Mouse (Mus musculus): ENCODE measurements around the gene Zfp882. TPM values are rescaled to one million over a fixed set of nuclear protein-coding genes. Genes with fewer than 3 reads are reported as not detected.

The Zfp882 gene
- polyA plus RNA-seq, 1 experiment from 2014 or later: 7.3 TPM

- no peak overlapping the region for H3K4me2 ChIP-seq (replicated peaks; ENCODE audit: low read depth, low read length)
- no peak overlapping the region for H3K4me3 ChIP-seq (ENCODE audit: low read depth, low read length)
- H3K36me3 ChIP-seq (ENCODE audit: control insufficient read depth, insufficient read depth, low read length): peaks cover 28% of the 10 kb centered on the region
- ATAC-seq (ENCODE audit: insufficient number of reproducible peaks, insufficient read depth, low FRiP score, low read depth): no peak
- 83% methylated on average over 3 of the region's 3 CpGs for WGBS
- H3K9me3 ChIP-seq (ENCODE audit: control insufficient read depth, low read depth, low read length): peaks cover 10% of the 10 kb centered on the region; the same call in 1 of the 2 replicates
- no peak overlapping the region for H3K9ac ChIP-seq (replicated peaks; ENCODE audit: low read depth, low read length)
- H3K27ac ChIP-seq (ENCODE audit: low read length): no peak overlapping the region
- no peaks in the 10 kb centered on the region for H3K27me3 ChIP-seq (ENCODE audit: control insufficient read depth, insufficient read depth, low read length)
- no peaks in the 10 kb centered on the region for H3K4me1 ChIP-seq (ENCODE audit: control insufficient read depth, insufficient read depth, low read length)
Observed at GRCm38 (mm10) chr8:71964051-71964450, 55.6 kb downstream of the Zfp882 start.

GRCm38 (mm10) chr8:71965166-71965565, 56.8 kb downstream of the Zfp882 start:
- 94% methylated on average over 2 of the region's 2 CpGs for WGBS
- H3K4me3 ChIP-seq (ENCODE audit: low read depth, low read length): no peak overlapping the region
- H3K27ac ChIP-seq (ENCODE audit: low read length): no peak overlapping the region
- H3K4me1 ChIP-seq (ENCODE audit: control insufficient read depth, insufficient read depth, low read length): no peaks in the 10 kb centered on the region
- H3K9me3 ChIP-seq (ENCODE audit: control insufficient read depth, low read depth, low read length): peaks cover 10% of the 10 kb centered on the region; the same call in 1 of the 2 replicates
- H3K27me3 ChIP-seq (ENCODE audit: control insufficient read depth, insufficient read depth, low read length): no peaks in the 10 kb centered on the region
- peaks cover 32% of the 10 kb centered on the region for H3K36me3 ChIP-seq (ENCODE audit: control insufficient read depth, insufficient read depth, low read length)
- no peak for ATAC-seq (ENCODE audit: insufficient number of reproducible peaks, insufficient read depth, low FRiP score, low read depth)
- no peak overlapping the region for H3K4me2 ChIP-seq (replicated peaks; ENCODE audit: low read depth, low read length)
- no peak overlapping the region for H3K9ac ChIP-seq (replicated peaks; ENCODE audit: low read depth, low read length)

Other genes starting within 250 kb of the Zfp882 start
- gene Unc13a, start 236.9 kb upstream of the Zfp882 start, polyA plus RNA-seq (2014; fragmentation: Nextera tagmentation; extraction: Ambion mirVana): 1.4 and 1.7 TPM in 2 replicates
- 5.4 and 6.0 TPM in 2 replicates for gene Jak3, start 232.3 kb upstream of the Zfp882 start, polyA plus RNA-seq (2014; fragmentation: Nextera tagmentation; extraction: Ambion mirVana)
- gene Insl3, start 219.4 kb upstream of the Zfp882 start, polyA plus RNA-seq (2014; fragmentation: Nextera tagmentation; extraction: Ambion mirVana): 1.3 and 1.7 TPM in 2 replicates
- 4.7 and 5.4 TPM in 2 replicates for gene B3gnt3, start 206.8 kb upstream of the Zfp882 start, polyA plus RNA-seq (2014; fragmentation: Nextera tagmentation; extraction: Ambion mirVana)
- 5.5 and 7.4 TPM in 2 replicates for gene Fcho1, start 182.9 kb upstream of the Zfp882 start, polyA plus RNA-seq (2014; fragmentation: Nextera tagmentation; extraction: Ambion mirVana)
- gene Zfp709, start 26.6 kb upstream of the Zfp882 start, polyA plus RNA-seq (2014; fragmentation: Nextera tagmentation; extraction: Ambion mirVana): 7.1 and 7.3 TPM in 2 replicates
- gene Zfp617, start within 50 bp of the Zfp882 start, polyA plus RNA-seq (2014; fragmentation: Nextera tagmentation; extraction: Ambion mirVana): 27.5 and 29.9 TPM in 2 replicates
- gene Zfp961, start 42.4 kb downstream of the Zfp882 start, polyA plus RNA-seq (2014; fragmentation: Nextera tagmentation; extraction: Ambion mirVana): 22.3 and 27.4 TPM in 2 replicates
- 1.6 and 2.1 TPM in 2 replicates for gene Cyp4f18, start 101.0 kb downstream of the Zfp882 start, polyA plus RNA-seq (2014; fragmentation: Nextera tagmentation; extraction: Ambion mirVana)
- not detected in 2 replicates for gene Olfr372, start 132.6 kb downstream of the Zfp882 start, polyA plus RNA-seq (2014; fragmentation: Nextera tagmentation; extraction: Ambion mirVana)
- gene Olfr373, start 174.6 kb downstream of the Zfp882 start, polyA plus RNA-seq (2014; fragmentation: Nextera tagmentation; extraction: Ambion mirVana): 0.06 and 0.07 TPM in 2 replicates
- 0.06 and 0.13 TPM in 2 replicates for gene Olfr374, start 198.4 kb downstream of the Zfp882 start, polyA plus RNA-seq (2014; fragmentation: Nextera tagmentation; extraction: Ambion mirVana)
- gene Tpm4, start 226.4 kb downstream of the Zfp882 start, polyA plus RNA-seq (2014; fragmentation: Nextera tagmentation; extraction: Ambion mirVana): 595 and 633 TPM in 2 replicates